Mouse (Mus musculus) embryonic facial prominence, embryonic 13.5 days (tissue): ENCODE measurements around the gene Tnfrsf25. TPM values are rescaled to one million over a fixed set of nuclear protein-coding genes. Genes with fewer than 3 reads are reported as not detected.

Experiments
- ATAC-seq: fragments of 200-750 bp; cut with Nextera tagmentation; 2 replicates; pipeline ENCODE4 v1.8.0; 2017; ENCODE audit warnings: low read depth; ENCODE audit not compliant: insufficient number of reproducible peaks, insufficient read depth, low FRiP score, low TSS enrichment
- H3K27ac ChIP-seq: fragments of 300-500 bp; sonication (generic); 2 replicates; pipeline ENCODE4 v1.5.1; 2015; ENCODE audit warnings: moderate library complexity, mild to moderate bottlenecking, inconsistent platforms
- H3K27me3 ChIP-seq: fragments of 300-500 bp; sonication (generic); 2 replicates; pipeline ENCODE4 v1.6.1; 2015; ENCODE audit warnings: mild to moderate bottlenecking, inconsistent platforms
- H3K36me3 ChIP-seq: fragments of 300-500 bp; sonication (generic); 2 replicates; pipeline ENCODE4 v1.6.1; 2015; ENCODE audit warnings: mild to moderate bottlenecking, inconsistent platforms
- H3K4me1 ChIP-seq: fragments of 300-500 bp; sonication (generic); 2 replicates; pipeline ENCODE4 v1.6.1; 2015; ENCODE audit warnings: inconsistent platforms
- H3K4me2 ChIP-seq: fragments of 300-500 bp; sonication (generic); 2 replicates; pipeline ENCODE4 v1.6.1; 2015; ENCODE audit warnings: moderate library complexity, mild to moderate bottlenecking, inconsistent platforms
- H3K4me3 ChIP-seq: fragments of 300-500 bp; sonication (generic); 2 replicates; pipeline ENCODE4 v1.5.1; 2015; ENCODE audit warnings: mild to moderate bottlenecking, inconsistent platforms
- H3K9ac ChIP-seq: fragments of 300-500 bp; sonication (generic); 2 replicates; pipeline ENCODE4 v1.6.1; 2015; ENCODE audit warnings: mild to moderate bottlenecking, inconsistent platforms
- H3K9me3 ChIP-seq: fragments of 300-500 bp; sonication (generic); 2 replicates; pipeline ENCODE4 v1.6.1; 2016; ENCODE audit warnings: inconsistent platforms
- WGBS: fragments of 180-500 bp; shearing (Covaris S2); methylation state at CpG from one replicate; pipeline ENCODE4 v1.1.7; 2015; ENCODE audit warnings: mixed read lengths; 5-methylcytosine and 5-hydroxymethylcytosine counted together
- polyA plus RNA-seq: library from polyadenylated mRNA; unstranded; fragments of >200 nt; fragmentation: Nextera tagmentation; extraction: Ambion mirVana; gene quantifications from 2 replicates; pipeline ENCODE4 v1.2.1, GENCODE M21; 2015

The Tnfrsf25 gene
- polyA plus RNA-seq, 1 experiment from 2014 or later, result 1.1 TPM

- ATAC-seq, result peak; percentile 76
- Histone ChIP-seq H3K27me3 (peaks cover 87% of the 10 kb centered on the region), H3K4me3 (peak within 1 kb of the TSS; percentile 45), H3K4me1 (peaks cover 15% of the 10 kb centered on the region), H3K36me3 (no peaks in the 10 kb centered on the region), H3K9ac (peak within 1 kb of the TSS; percentile 65), H3K27ac (no peak within 1 kb of the TSS), H3K4me2 (peak within 1 kb of the TSS; percentile 71), H3K9me3 (no peaks in the 10 kb centered on the region)
- under 1% methylated on average over 56 of the region's 57 CpGs for WGBS
Measured at GRCm38 (mm10) chr4:152151966-152152544, 36.3 kb downstream of the Tnfrsf25 start, which contains the start of gene Espn. Gene Espn, minus strand, starts transcription at chr4:152152371.

GRCm38 (mm10) chr4:152153771-152154177 is 38.0 kb downstream of the Tnfrsf25 start:
- Histone ChIP-seq H3K27ac (no peak overlapping the region), H3K9me3 (no peaks in the 10 kb centered on the region), H3K4me1 (peaks cover 23% of the 10 kb centered on the region), H3K9ac (no peak overlapping the region), H3K27me3 (peaks cover 93% of the 10 kb centered on the region), H3K4me2 (peak overlapping the region; percentile 51), H3K36me3 (no peaks in the 10 kb centered on the region), H3K4me3 (peak overlapping the region; percentile 23)
- WGBS, result 2% methylated on average over 23 of the region's 23 CpGs
- 0 out of 2 replicates have a peak, but pooled peaks have one; percentile 38 for ATAC-seq

GRCm38 (mm10) chr4:152155019-152155418 is 39.3 kb downstream of the Tnfrsf25 start:
- H3K4me1 ChIP-seq, result peaks cover 31% of the 10 kb centered on the region
- no peak overlapping the region for H3K9ac ChIP-seq
- H3K27ac ChIP-seq, result no peak overlapping the region
- no peak for ATAC-seq
- H3K4me2 ChIP-seq, result no peak overlapping the region
- peaks cover 94% of the 10 kb centered on the region for H3K27me3 ChIP-seq
- no peak overlapping the region for H3K4me3 ChIP-seq
- WGBS, result 63% methylated on average over 4 of the region's 4 CpGs
- no peaks in the 10 kb centered on the region for H3K9me3 ChIP-seq
- H3K36me3 ChIP-seq, result no peaks in the 10 kb centered on the region

GRCm38 (mm10) chr4:152157779-152158584 is 42.2 kb downstream of the Tnfrsf25 start:
- peaks cover 21% of the 10 kb centered on the region for H3K4me1 ChIP-seq
- peaks cover 94% of the 10 kb centered on the region for H3K27me3 ChIP-seq
- H3K27ac ChIP-seq, result no peak overlapping the region
- no peak overlapping the region for H3K9ac ChIP-seq
- no peaks in the 10 kb centered on the region for H3K9me3 ChIP-seq
- no peaks in the 10 kb centered on the region for H3K36me3 ChIP-seq
- H3K4me2 ChIP-seq, result peak overlapping the region; percentile 54
- peak overlapping the region; percentile 31 for H3K4me3 ChIP-seq
- 15% methylated on average over 21 of the region's 21 CpGs for WGBS
- ATAC-seq, result no peak

- Histone ChIP-seq H3K4me1 (peaks cover 19% of the 10 kb centered on the region), H3K9ac (no peak within 1 kb of the TSS), H3K4me3 (peak within 1 kb of the TSS; percentile 31), H3K27me3 (peaks cover 88% of the 10 kb centered on the region), H3K9me3 (no peaks in the 10 kb centered on the region), H3K4me2 (peak within 1 kb of the TSS; percentile 54), H3K27ac (no peak within 1 kb of the TSS), H3K36me3 (no peaks in the 10 kb centered on the region)
- whole genome bisulfite sequencing, result 4% methylated on average over 35 of the region's 35 CpGs
- no peak for ATAC-seq
Measured at GRCm38 (mm10) chr4:152158585-152159284, 43.0 kb downstream of the Tnfrsf25 start, which contains the start of gene Hes2. Gene Hes2, plus strand, starts transcription at chr4:152158867.

- no peaks in the 10 kb centered on the region for H3K9me3 ChIP-seq
- H3K27me3 ChIP-seq, result peaks cover 88% of the 10 kb centered on the region
- no peak overlapping the region for H3K27ac ChIP-seq
- peaks cover 16% of the 10 kb centered on the region for H3K4me1 ChIP-seq
- H3K4me3 ChIP-seq, result peak overlapping the region; percentile 14
- H3K36me3 ChIP-seq, result no peaks in the 10 kb centered on the region
- H3K4me2 ChIP-seq, result peak overlapping the region; percentile 54; the same call in 1 of the 2 replicates
- no peak overlapping the region for H3K9ac ChIP-seq
- WGBS, result 4% methylated on average over 19 of the region's 19 CpGs
- no peak for ATAC-seq
Measured at GRCm38 (mm10) chr4:152159285-152159678, 43.5 kb downstream of the Tnfrsf25 start.

GRCm38 (mm10) chr4:152160748-152161147 is 45.0 kb downstream of the Tnfrsf25 start:
- H3K4me3 ChIP-seq, result no peak overlapping the region
- ATAC-seq, result no peak
- no peak overlapping the region for H3K27ac ChIP-seq
- H3K4me1 ChIP-seq, result peaks cover 26% of the 10 kb centered on the region
- H3K36me3 ChIP-seq, result no peaks in the 10 kb centered on the region
- WGBS, result 44% methylated on average over 4 of the region's 4 CpGs
- H3K9ac ChIP-seq, result no peak overlapping the region
- H3K4me2 ChIP-seq, result no peak overlapping the region
- no peaks in the 10 kb centered on the region for H3K9me3 ChIP-seq
- H3K27me3 ChIP-seq, result peaks cover 76% of the 10 kb centered on the region

- H3K27me3 ChIP-seq, result peaks cover 72% of the 10 kb centered on the region
- no peaks in the 10 kb centered on the region for H3K36me3 ChIP-seq
- no peak overlapping the region for H3K4me3 ChIP-seq
- H3K9ac ChIP-seq, result no peak overlapping the region
- peaks cover 29% of the 10 kb centered on the region for H3K4me1 ChIP-seq
- H3K27ac ChIP-seq, result no peak overlapping the region
- 73% methylated on average over 6 of the region's 6 CpGs for WGBS
- H3K9me3 ChIP-seq, result no peaks in the 10 kb centered on the region
- ATAC-seq, result no peak
- H3K4me2 ChIP-seq, result no peak overlapping the region
Measured at GRCm38 (mm10) chr4:152161601-152162000, 45.9 kb downstream of the Tnfrsf25 start.

GRCm38 (mm10) chr4:152162748-152163147 is 47.0 kb downstream of the Tnfrsf25 start:
- 90% methylated on average over 2 of the region's 2 CpGs for WGBS
- no peak overlapping the region for H3K4me2 ChIP-seq
- H3K27ac ChIP-seq, result no peak overlapping the region
- H3K4me1 ChIP-seq, result peaks cover 29% of the 10 kb centered on the region
- H3K9me3 ChIP-seq, result no peaks in the 10 kb centered on the region
- no peak for ATAC-seq
- no peak overlapping the region for H3K9ac ChIP-seq
- peaks cover 62% of the 10 kb centered on the region for H3K27me3 ChIP-seq
- H3K36me3 ChIP-seq, result no peaks in the 10 kb centered on the region
- no peak overlapping the region for H3K4me3 ChIP-seq

- Histone ChIP-seq H3K27me3 (peaks cover 49% of the 10 kb centered on the region), H3K4me2 (peak overlapping the region; percentile 22; the same call in 1 of the 2 replicates), H3K36me3 (no peaks in the 10 kb centered on the region), H3K27ac (no peak overlapping the region; the same call in 1 of the 2 replicates), H3K9me3 (no peaks in the 10 kb centered on the region), H3K4me1 (peaks cover 13% of the 10 kb centered on the region; the same call in 1 of the 2 replicates), H3K9ac (no peak overlapping the region), H3K4me3 (no peak overlapping the region)
- 15% methylated on average over 22 of the region's 22 CpGs for WGBS
- no peak for ATAC-seq
Measured at GRCm38 (mm10) chr4:152165036-152165931, 49.5 kb downstream of the Tnfrsf25 start.
